Mouse (Mus musculus) midbrain, embryonic 13.5 days (tissue): ENCODE measurements at regions not wholly inside any gene's neighbourhood (a gene's known extent, or its start where the extent isn't known, plus 50 kb on each side); places are given as distances from the start of the nearest gene placed in this dataset.

Source experiments
- ATAC-seq: fragments of 200-750 bp; cut with Nextera tagmentation; 2 replicates; pipeline ENCODE4 v1.8.0; 2017; ENCODE audit warnings: mild to moderate bottlenecking, moderate TSS enrichment, moderate library complexity
- H3K27ac ChIP-seq: fragments of 300-500 bp; sonication (generic); 2 replicates; pipeline ENCODE4 v1.5.1; 2015; ENCODE audit warnings: inconsistent platforms, mild to moderate bottlenecking, moderate library complexity
- H3K27me3 ChIP-seq: fragments of 300-500 bp; sonication (generic); 2 replicates; pipeline ENCODE4 v1.6.1; 2015; ENCODE audit warnings: mild to moderate bottlenecking, inconsistent platforms
- H3K36me3 ChIP-seq: fragments of 300-500 bp; sonication (generic); 2 replicates; pipeline ENCODE4 v1.6.1; 2015; ENCODE audit warnings: mild to moderate bottlenecking, inconsistent platforms
- H3K4me1 ChIP-seq: fragments of 300-500 bp; sonication (generic); replicated peaks from 2 replicates; pipeline ENCODE4 v1.6.1; 2015; ENCODE audit warnings: inconsistent platforms
- H3K4me2 ChIP-seq: fragments of 300-500 bp; sonication (generic); replicated peaks from 2 replicates; pipeline ENCODE4 v1.6.1; 2015; ENCODE audit warnings: moderate library complexity, mild to moderate bottlenecking, inconsistent platforms
- H3K4me3 ChIP-seq: fragments of 300-500 bp; sonication (generic); replicated peaks from 2 replicates; pipeline ENCODE4 v1.5.1; 2015; ENCODE audit warnings: mild to moderate bottlenecking, inconsistent platforms
- H3K9ac ChIP-seq: fragments of 300-500 bp; sonication (generic); replicated peaks from 2 replicates; pipeline ENCODE4 v1.6.1; 2015; ENCODE audit warnings: mild to moderate bottlenecking, inconsistent platforms
- H3K9me3 ChIP-seq: fragments of 300-500 bp; sonication (generic); 2 replicates; pipeline ENCODE4 v1.6.1; 2016; ENCODE audit warnings: mild to moderate bottlenecking, inconsistent platforms
- WGBS: fragments of 180-500 bp; shearing (Covaris S2); methylation state at CpG from one replicate; pipeline ENCODE4 v1.1.7; 2015; 5-methylcytosine and 5-hydroxymethylcytosine counted together

GRCm38 (mm10) chr3:19004792-19005191 is 623.7 kb downstream of the 1700064H15Rik start:
- no peaks in the 10 kb centered on the region for H3K36me3 ChIP-seq
- no peak overlapping the region for H3K4me3 ChIP-seq
- H3K9ac ChIP-seq: no peak overlapping the region
- no peak overlapping the region for H3K27ac ChIP-seq
- no peaks in the 10 kb centered on the region for H3K27me3 ChIP-seq
- 59% methylated on average over 1 of the region's 1 CpGs for WGBS
- no peaks in the 10 kb centered on the region for H3K4me1 ChIP-seq
- no peak for ATAC-seq
- no peaks in the 10 kb centered on the region for H3K9me3 ChIP-seq
- H3K4me2 ChIP-seq: no peak overlapping the region

GRCm38 (mm10) chr3:19044566-19044965 is 583.9 kb downstream of the 1700064H15Rik start:
- no peak for ATAC-seq
- Histone ChIP-seq H3K9ac (no peak overlapping the region), H3K27ac (no peak overlapping the region), H3K27me3 (no peaks in the 10 kb centered on the region), H3K36me3 (no peaks in the 10 kb centered on the region), H3K4me3 (no peak overlapping the region), H3K4me1 (no peaks in the 10 kb centered on the region), H3K9me3 (no peaks in the 10 kb centered on the region), H3K4me2 (no peak overlapping the region)
- 72% methylated on average over 3 of the region's 3 CpGs for WGBS

- Histone ChIP-seq H3K9ac (no peak overlapping the region), H3K27me3 (no peaks in the 10 kb centered on the region), H3K4me3 (no peak overlapping the region), H3K27ac (no peak overlapping the region), H3K4me2 (no peak overlapping the region), H3K36me3 (no peaks in the 10 kb centered on the region), H3K4me1 (no peaks in the 10 kb centered on the region), H3K9me3 (no peaks in the 10 kb centered on the region)
- no peak for ATAC-seq
Measured at GRCm38 (mm10) chr3:19045933-19046332, 582.5 kb downstream of the 1700064H15Rik start.

- Histone ChIP-seq H3K9ac (no peak overlapping the region), H3K4me2 (no peak overlapping the region), H3K4me3 (no peak overlapping the region), H3K27me3 (no peaks in the 10 kb centered on the region), H3K9me3 (no peaks in the 10 kb centered on the region), H3K4me1 (no peaks in the 10 kb centered on the region), H3K36me3 (no peaks in the 10 kb centered on the region), H3K27ac (no peak overlapping the region)
- 76% methylated on average over 1 of the region's 1 CpGs for WGBS
- no peak for ATAC-seq
Measured at GRCm38 (mm10) chr3:19046610-19047009, 581.9 kb downstream of the 1700064H15Rik start.

- H3K9ac ChIP-seq: no peak overlapping the region
- peaks cover 13% of the 10 kb centered on the region; the same call in 1 of the 2 replicates for H3K4me1 ChIP-seq
- H3K4me2 ChIP-seq: no peak overlapping the region
- 70% methylated on average over 3 of the region's 3 CpGs for WGBS
- no peaks in the 10 kb centered on the region for H3K27me3 ChIP-seq
- no peak for ATAC-seq
- H3K9me3 ChIP-seq: no peaks in the 10 kb centered on the region
- H3K27ac ChIP-seq: no peak overlapping the region
- H3K36me3 ChIP-seq: no peaks in the 10 kb centered on the region
- no peak overlapping the region for H3K4me3 ChIP-seq
Measured at GRCm38 (mm10) chr3:19055961-19056360, 572.5 kb downstream of the 1700064H15Rik start.

GRCm38 (mm10) chr3:19056623-19057022 is 571.9 kb downstream of the 1700064H15Rik start:
- no peaks in the 10 kb centered on the region for H3K36me3 ChIP-seq
- H3K9me3 ChIP-seq: no peaks in the 10 kb centered on the region
- no peak overlapping the region for H3K9ac ChIP-seq
- H3K4me3 ChIP-seq: no peak overlapping the region
- H3K4me2 ChIP-seq: no peak overlapping the region
- WGBS: 17% methylated on average over 9 of the region's 9 CpGs
- peaks cover 13% of the 10 kb centered on the region; the same call in 1 of the 2 replicates for H3K4me1 ChIP-seq
- ATAC-seq: no peak
- no peaks in the 10 kb centered on the region for H3K27me3 ChIP-seq
- no peak overlapping the region for H3K27ac ChIP-seq

- no peak overlapping the region for H3K4me2 ChIP-seq
- no peaks in the 10 kb centered on the region for H3K9me3 ChIP-seq
- 0 out of 2 replicates have a peak overlapping the region, but pooled peaks have one; percentile 11 for H3K27ac ChIP-seq
- H3K36me3 ChIP-seq: no peaks in the 10 kb centered on the region
- no peak overlapping the region for H3K9ac ChIP-seq
- ATAC-seq: peak; percentile 80
- no peak overlapping the region for H3K4me3 ChIP-seq
- H3K27me3 ChIP-seq: 0 out of 2 replicates have a peak, but pooled peaks cover 5% of the 10 kb centered on the region
- peaks cover 13% of the 10 kb centered on the region; the same call in 1 of the 2 replicates for H3K4me1 ChIP-seq
- WGBS: 31% methylated on average over 15 of the region's 17 CpGs
Measured at GRCm38 (mm10) chr3:19059906-19060870, 568.3 kb downstream of the 1700064H15Rik start.

GRCm38 (mm10) chr3:19061488-19062248 is 566.8 kb downstream of the 1700064H15Rik start:
- Histone ChIP-seq H3K4me3 (no peak overlapping the region), H3K36me3 (no peaks in the 10 kb centered on the region), H3K4me2 (no peak overlapping the region), H3K9ac (no peak overlapping the region), H3K4me1 (peaks cover 12% of the 10 kb centered on the region; the same call in 1 of the 2 replicates), H3K9me3 (no peaks in the 10 kb centered on the region), H3K27ac (no peak overlapping the region), H3K27me3 (0 out of 2 replicates have a peak, but pooled peaks cover 5% of the 10 kb centered on the region)
- 38% methylated on average over 12 of the region's 14 CpGs for WGBS
- ATAC-seq: peak; percentile 82

- Histone ChIP-seq H3K4me2 (no peak overlapping the region), H3K4me3 (no peak overlapping the region), H3K27ac (no peak overlapping the region), H3K9me3 (no peaks in the 10 kb centered on the region), H3K9ac (no peak overlapping the region), H3K4me1 (peaks cover 9% of the 10 kb centered on the region; the same call in 1 of the 2 replicates), H3K27me3 (0 out of 2 replicates have a peak, but pooled peaks cover 5% of the 10 kb centered on the region), H3K36me3 (no peaks in the 10 kb centered on the region)
- 38% methylated on average over 6 of the region's 6 CpGs for WGBS
- peak; percentile 57 for ATAC-seq
Measured at GRCm38 (mm10) chr3:19062249-19062859, 566.1 kb downstream of the 1700064H15Rik start.

- H3K4me1 ChIP-seq: no peaks in the 10 kb centered on the region
- no peak for ATAC-seq
- 83% methylated on average over 3 of the region's 3 CpGs for WGBS
- no peak overlapping the region for H3K4me2 ChIP-seq
- no peak overlapping the region for H3K4me3 ChIP-seq
- 0 out of 2 replicates have a peak, but pooled peaks cover 5% of the 10 kb centered on the region for H3K27me3 ChIP-seq
- no peaks in the 10 kb centered on the region for H3K9me3 ChIP-seq
- no peak overlapping the region for H3K27ac ChIP-seq
- no peaks in the 10 kb centered on the region for H3K36me3 ChIP-seq
- H3K9ac ChIP-seq: no peak overlapping the region
Measured at GRCm38 (mm10) chr3:19067141-19067757, 561.2 kb downstream of the 1700064H15Rik start.
